Mouse (Mus musculus): ENCODE results near the gene Mkln1. TPM values are rescaled to one million over a fixed set of nuclear protein-coding genes. Genes with fewer than 3 reads are reported as not detected.
A peak's percentile ranks its signal among the peaks of the same experiment; 100 is the strongest.

The Mkln1 gene
- total RNA-seq, 2 experiments from 2014 or later: 151 to 167 TPM

DNA sequence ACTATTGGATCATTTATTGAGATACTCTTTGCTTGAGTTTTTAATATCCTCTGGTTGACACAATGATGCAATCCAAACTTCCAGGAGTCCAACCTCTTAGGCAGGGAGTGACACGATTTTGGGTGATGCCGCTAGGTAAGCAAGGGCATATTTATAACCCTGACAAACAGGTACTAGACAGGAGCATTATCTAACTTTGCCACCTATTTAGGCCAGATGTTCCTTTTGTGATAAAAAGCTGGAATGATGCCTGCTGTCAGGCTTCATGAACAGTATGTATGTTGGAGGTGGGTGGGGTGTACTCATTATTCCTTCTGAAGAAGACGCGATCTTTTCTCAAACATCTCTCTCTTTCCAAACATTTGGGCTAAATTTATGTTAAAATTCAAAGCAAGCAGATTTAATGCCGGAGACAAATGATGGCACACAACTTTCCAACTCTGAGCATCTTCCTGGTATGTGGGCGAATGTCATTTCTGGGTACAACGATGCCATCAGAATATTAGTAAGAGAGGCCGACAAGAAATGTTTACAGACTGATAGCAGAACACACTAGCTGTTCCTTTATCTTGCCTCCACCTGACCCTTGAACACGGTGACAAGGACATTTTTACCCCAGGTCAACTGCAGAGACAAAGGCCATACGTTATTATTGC lies 632 bp upstream of the Mkln1 start:
- no peak for DNase-seq (ENCODE audit: low spot score in 2 of 2)

DNA sequence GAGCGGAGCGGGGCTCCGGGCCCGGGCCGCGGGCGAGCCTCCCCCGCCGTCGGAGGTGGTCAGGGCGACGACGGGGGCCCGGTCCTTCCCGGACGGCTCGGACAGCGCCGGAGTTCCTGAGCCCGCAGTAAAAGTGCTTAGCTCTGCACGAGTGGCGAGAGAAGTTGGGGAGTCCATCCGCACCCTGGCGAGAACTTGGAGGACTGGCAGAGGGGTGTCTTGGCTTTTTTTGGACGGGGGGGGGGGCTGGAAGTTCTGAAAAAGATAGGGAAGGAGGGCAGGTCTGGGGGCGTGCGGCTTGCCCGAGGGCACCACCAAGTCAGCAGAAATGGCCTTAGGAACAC lies 643 bp downstream of the Mkln1 start:
- DNase-seq (ENCODE audit: low spot score in 2 of 2): no peak

DNA sequence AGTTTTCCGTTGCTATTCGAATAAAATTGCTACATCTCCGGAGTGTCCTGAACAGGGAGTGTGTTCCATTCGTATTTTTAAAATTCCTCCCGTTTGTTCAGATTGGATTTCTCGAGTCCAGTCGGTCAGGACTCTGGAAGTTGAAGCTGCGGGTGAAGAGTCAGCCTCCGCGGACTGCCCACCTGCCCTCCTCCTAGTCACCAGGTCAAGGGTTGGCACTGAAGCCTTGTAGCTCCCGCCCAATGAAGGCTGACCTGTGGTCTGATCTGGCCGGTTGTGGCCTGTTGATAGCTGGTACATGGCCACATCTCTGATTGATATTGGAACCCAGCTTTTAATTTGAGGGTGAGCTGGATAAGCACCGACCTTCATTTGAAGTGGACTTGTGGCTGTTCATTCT lies 1.0 kb downstream of the Mkln1 start:
- no peak for DNase-seq (ENCODE audit: low spot score in 2 of 2)

- DNase-seq (ENCODE audit: low spot score in 2 of 2): no peak
Measured at GRCm38 (mm10) chr6:31411017-31411416, 12.5 kb downstream of the Mkln1 start.

GRCm38 (mm10) chr6:31412487-31412886 lies 14.0 kb downstream of the Mkln1 start:
- DNase-seq (ENCODE audit: low spot score in 2 of 2): no peak

DNA sequence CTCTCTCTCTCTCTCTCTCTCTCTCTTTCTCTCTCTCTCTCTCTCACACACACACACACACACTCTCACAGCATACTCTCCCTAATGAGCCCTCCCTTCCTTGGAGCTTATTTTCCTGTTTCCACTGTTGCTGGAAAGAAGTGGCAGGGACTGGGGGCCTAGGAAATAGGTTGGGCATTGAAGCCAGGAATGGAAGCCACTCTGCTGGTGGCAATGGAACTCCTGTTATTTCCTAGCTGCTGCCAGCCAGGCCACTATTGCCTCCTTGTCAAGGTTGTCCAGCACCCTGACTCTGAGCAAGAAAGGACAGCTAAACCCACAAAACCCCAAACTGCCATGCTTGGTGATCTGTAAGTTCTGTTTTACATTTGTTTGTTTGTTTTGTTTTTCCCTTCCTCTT lies 15.0 kb downstream of the Mkln1 start:
- no peak for DNase-seq (ENCODE audit: low spot score in 2 of 2)

DNA sequence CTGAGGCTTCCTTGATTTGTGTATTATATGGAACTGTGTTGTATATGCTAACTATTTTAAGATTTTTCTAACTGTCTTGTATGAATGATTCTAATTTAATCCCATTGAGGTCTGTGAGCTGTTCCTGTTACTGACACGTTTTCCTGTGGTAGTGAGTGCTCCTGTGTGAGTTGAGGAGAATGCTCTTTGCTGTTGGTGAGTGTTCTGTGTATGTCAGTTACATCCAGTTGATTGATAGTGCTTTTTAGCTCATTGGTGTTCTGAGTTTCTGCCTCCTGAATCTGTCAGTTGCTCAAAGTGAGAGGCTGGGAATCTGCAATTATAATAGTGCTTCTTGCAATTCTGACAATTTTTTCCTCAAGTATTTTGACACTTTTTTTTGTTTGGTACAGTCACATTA lies 15.8 kb downstream of the Mkln1 start:
- DNase-seq (ENCODE audit: low spot score in 2 of 2): no peak

DNA sequence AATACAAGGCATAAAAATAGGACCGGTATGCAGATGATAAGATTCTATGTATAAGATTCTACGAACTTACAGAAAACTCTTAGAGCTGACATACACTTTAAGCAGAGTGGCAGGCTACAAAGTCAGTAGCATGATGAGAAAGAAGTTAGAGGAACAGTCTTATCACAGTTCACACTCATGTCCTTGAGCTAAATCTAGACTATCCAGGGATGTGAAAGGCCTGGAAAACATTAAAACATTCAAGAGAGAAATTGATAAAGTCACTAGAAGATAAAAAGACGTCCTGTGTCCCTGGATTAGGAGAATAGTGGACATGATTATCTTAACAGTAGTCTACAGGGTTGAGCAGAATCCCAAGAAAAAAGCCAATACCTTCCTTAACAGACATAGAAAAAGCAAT lies 26.9 kb downstream of the Mkln1 start:
- no peak for DNase-seq (ENCODE audit: low spot score in 2 of 2)

DNA sequence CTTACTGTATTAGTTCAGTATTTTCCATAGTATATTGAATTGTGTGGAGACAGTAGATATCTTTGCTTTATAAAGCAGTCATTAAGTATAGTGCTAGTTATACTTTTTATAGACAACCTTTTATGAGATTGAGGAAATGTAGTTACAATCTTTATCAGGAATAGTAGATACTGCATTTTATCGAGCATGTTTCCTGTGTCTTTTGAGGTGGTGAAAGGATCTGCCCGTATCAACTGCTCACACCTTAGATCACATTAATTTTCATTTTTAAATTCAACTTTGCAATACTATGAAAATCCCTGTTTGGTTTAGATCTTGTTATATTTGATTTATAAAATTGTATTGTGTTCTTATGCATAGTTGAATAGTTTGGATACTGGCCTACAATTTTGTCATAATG lies 38.7 kb downstream of the Mkln1 start:
- DNase-seq (ENCODE audit: low spot score in 2 of 2): no peak

- no peak for DNase-seq (ENCODE audit: low spot score in 2 of 2)
Measured at GRCm38 (mm10) chr6:31445258-31445657, 46.7 kb downstream of the Mkln1 start.

DNA sequence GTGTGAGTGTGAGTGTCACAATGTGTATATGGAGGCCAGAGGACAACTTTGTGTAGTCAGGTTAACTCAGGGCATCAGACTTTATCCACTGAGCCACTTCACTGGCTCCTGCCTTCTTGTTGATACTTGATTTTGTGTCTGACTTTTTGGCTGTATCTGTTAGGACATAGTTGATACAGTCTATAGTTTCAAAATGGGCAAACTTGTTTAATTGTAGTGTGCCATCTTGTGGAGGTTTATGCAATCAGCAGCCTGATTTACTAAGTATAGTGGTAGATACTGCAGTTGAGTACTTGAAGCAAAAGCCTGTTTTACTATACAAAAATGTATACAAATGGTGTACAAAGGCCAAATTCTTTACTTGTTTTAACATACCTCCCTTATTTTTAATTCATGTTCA lies 55.2 kb downstream of the Mkln1 start:
- peak in 1 of 2 experiments; percentile 30 for DNase-seq (ENCODE audit: low spot score in 2 of 2)

- DNase-seq (ENCODE audit: low spot score in 2 of 2): no peak
Measured at GRCm38 (mm10) chr6:31455376-31455775, 56.8 kb downstream of the Mkln1 start.

DNA sequence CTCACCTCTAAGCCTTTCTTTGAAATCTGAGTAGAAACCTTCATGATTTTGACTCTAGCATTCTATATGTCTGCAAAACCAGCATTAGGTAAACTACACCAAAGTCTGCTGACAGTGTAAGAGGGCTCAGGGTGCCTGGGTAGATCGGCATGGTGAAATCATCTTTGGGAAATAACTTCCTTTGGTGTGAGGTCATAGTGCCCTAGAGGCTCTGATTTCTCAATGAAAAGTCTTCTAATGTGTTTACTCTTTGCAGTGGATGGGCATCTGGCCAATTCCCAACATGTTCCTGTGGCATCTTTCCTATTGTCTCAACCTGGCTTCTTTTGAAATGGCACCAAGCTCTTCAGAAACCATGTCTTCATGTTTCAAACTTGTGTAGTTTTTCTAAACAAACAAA lies 58.5 kb downstream of the Mkln1 start:
- DNase-seq (ENCODE audit: low spot score in 2 of 2): no peak

DNA sequence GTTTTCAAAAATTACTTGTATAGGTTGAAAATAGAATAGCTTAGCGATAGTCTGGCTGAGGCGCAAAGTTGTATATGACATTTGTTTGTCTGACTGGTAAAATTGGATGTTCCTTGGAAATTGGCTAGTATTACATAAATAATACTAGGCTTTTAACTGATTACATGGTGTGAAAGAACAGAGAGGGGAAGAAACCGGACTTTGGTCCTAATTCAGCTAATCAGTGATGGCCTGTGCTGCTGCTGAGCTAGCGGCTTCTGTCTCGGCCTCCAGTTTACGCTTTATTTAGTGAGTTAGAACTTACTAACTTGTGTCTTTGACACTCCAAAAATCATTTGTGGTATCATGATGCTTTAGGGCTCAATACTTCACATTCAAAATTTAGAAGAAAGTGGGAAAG lies 70.9 kb downstream of the Mkln1 start:
- DNase-seq (ENCODE audit: low spot score in 2 of 2): no peak

GRCm38 (mm10) chr6:31478221-31478620 lies 79.7 kb downstream of the Mkln1 start:
- DNase-seq (ENCODE audit: low spot score in 2 of 2): no peak

- no peak for DNase-seq (ENCODE audit: low spot score in 2 of 2)
Measured at GRCm38 (mm10) chr6:31480008-31480407, 81.5 kb downstream of the Mkln1 start.

GRCm38 (mm10) chr6:31486601-31487000 lies 88.1 kb downstream of the Mkln1 start:
- DNase-seq (ENCODE audit: low spot score in 2 of 2): no peak

- DNase-seq (ENCODE audit: low spot score in 2 of 2): no peak
Measured at GRCm38 (mm10) chr6:31489950-31490349, 91.4 kb downstream of the Mkln1 start.

DNA sequence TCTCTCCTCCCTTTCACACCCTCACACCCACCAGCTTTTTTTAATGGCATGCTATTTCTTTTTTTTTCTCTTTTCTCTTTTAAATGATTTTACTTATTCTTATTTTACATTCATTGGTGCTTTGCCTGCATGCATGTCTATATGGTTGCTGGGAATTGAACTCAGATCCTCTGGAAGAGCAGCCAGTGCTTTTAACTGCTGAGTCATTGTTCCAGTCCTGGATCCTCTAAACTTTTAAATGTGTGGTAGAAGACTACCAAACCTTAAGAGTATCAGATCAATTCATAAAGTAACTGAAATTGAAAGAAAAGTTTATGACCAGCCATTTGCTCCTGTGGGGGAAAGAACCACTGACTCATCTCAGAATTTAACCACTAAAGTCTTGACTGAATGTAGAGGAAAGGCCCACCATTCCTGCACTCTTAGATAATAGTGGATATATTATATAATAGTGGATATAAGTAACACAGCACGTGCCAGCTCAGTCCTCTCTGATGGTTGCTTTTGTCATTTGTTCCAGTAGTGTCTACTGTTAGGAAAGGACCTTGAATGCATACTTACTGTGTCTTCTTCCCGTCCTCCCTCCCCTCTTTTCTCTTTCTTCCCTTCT lies 96.7 kb downstream of the Mkln1 start:
- no peak for DNase-seq (ENCODE audit: low spot score in 2 of 2)

GRCm38 (mm10) chr6:31496227-31496626 lies 97.7 kb downstream of the Mkln1 start:
- DNase-seq (ENCODE audit: low spot score in 2 of 2): no peak

DNA sequence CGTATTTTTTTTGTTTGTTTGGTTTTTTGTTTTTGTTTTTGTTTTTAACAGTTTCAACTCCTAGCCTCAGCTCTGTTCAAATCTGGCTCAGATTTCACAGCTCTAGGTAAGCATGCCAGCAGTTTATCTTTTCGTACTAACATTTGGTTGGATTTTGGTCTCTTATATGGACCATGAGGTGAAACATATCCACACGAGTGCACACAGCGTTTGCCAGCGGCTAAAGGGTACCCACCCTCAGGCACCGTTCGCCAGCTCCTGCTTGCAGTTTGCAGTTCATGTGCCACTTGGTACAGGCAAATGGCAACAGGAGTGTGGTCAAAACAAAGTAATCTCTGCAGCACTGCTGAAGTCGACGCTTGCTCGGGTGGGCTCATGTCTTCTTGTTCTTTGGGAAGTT lies 101.3 kb downstream of the Mkln1 start:
- no peak for DNase-seq (ENCODE audit: low spot score in 2 of 2)

DNA sequence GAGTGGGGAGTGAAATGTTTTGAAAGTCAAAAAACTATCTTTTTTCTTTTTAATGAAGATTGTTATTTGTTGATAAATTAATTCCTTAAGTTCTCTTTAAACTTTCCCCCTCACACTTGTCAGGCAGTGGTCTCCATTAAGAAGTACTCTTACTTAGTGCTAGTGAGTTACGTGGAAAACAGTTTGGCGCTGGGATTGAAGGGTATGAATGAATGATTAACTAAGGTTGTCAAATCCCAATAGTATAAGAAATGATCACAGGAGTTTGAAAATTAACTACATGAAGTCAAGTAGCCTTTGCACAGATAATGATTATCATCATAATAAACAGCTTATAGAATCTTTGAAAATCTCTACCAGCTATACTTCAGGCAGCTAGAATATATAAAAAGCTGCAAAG lies 101.7 kb downstream of the Mkln1 start:
- no peak for DNase-seq (ENCODE audit: low spot score in 2 of 2)

DNA sequence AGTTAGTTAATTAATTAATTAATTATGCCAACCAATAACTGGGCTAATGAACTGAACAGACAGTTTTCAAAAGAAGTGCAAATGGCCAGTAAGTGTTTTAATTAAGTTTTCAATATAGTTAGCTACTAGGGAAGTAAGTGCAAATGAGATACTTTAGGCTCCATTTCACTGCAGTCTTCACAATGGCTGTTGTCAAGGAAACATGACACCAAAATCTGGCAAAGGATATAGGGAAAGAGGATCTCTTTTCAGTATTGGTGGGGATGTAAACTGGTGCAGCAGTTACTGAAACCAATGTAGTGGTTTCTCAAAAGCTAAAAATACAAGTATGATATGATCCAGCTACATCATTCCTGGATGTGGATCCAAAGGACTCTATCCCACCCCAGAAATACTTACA lies 102.2 kb downstream of the Mkln1 start:
- no peak for DNase-seq (ENCODE audit: low spot score in 2 of 2)

Data from left cerebral cortex, adult 18-20 months (tissue).